Mouse (Mus musculus) limb, embryonic 10.5 days (tissue): ENCODE results near the gene Zbtb38. TPM values are rescaled to one million over a fixed set of nuclear protein-coding genes. Genes with fewer than 3 reads are reported as not detected.

Experiments
- DNase-seq: peaks from one replicate; pipeline ENCODE4 v3.0.0-alpha.2; 2017; ENCODE audit warnings: low spot score
- H3K27ac ChIP-seq: fragments of 300-500 bp; sonication (generic); 2 replicates; pipeline ENCODE4 v1.5.1; 2016; ENCODE audit warnings: mild to moderate bottlenecking
- H3K27me3 ChIP-seq: fragments of 300-500 bp; sonication (generic); 2 replicates; pipeline ENCODE4 v1.6.1; 2016; ENCODE audit warnings: low read depth, mild to moderate bottlenecking; ENCODE audit not compliant: poor library complexity, severe bottlenecking
- H3K36me3 ChIP-seq: fragments of 300-500 bp; sonication (generic); 2 replicates; pipeline ENCODE4 v1.6.1; 2016; ENCODE audit warnings: mild to moderate bottlenecking, moderate library complexity
- H3K4me1 ChIP-seq: fragments of 300-500 bp; sonication (generic); 2 replicates; pipeline ENCODE4 v1.6.1; 2016
- H3K4me3 ChIP-seq: fragments of 300-500 bp; sonication (generic); 2 replicates; pipeline ENCODE4 v1.5.1; 2016; ENCODE audit warnings: mild to moderate bottlenecking, moderate library complexity
- H3K9me3 ChIP-seq: fragments of 300-500 bp; sonication (generic); replicated peaks from 2 replicates; pipeline ENCODE4 v1.6.1; 2016; ENCODE audit warnings: mild to moderate bottlenecking
- WGBS: fragments of 180-500 bp; shearing (Covaris S2); methylation state at CpG from one replicate; pipeline ENCODE4 v1.1.7; 2016; 5-methylcytosine and 5-hydroxymethylcytosine counted together
- polyA plus RNA-seq: library from polyadenylated mRNA; unstranded; fragments of >200 nt; fragmentation: Nextera tagmentation; extraction: Ambion mirVana; gene quantifications from 2 replicates; pipeline ENCODE4 v1.2.1, GENCODE M21; 2016

Zbtb38 gene
- polyA plus RNA-seq, 1 experiment from 2014 or later = 8.1 TPM

- Histone ChIP-seq H3K9me3 (no peaks in the 10 kb centered on the region), H3K4me1 (peaks cover 15% of the 10 kb centered on the region), H3K4me3 (no peak overlapping the region), H3K27me3 (no peaks in the 10 kb centered on the region), H3K27ac (no peak overlapping the region), H3K36me3 (no peaks in the 10 kb centered on the region)
- 81% methylated on average over 8 of the region's 8 CpGs for WGBS
- no peak for DNase-seq
Measured at GRCm38 (mm10) chr9:96782062-96782461, 29.4 kb upstream of the Zbtb38 start.

GRCm38 (mm10) chr9:96773146-96773545 is 20.5 kb upstream of the Zbtb38 start:
- WGBS = 2% methylated on average over 6 of the region's 6 CpGs
- H3K9me3 ChIP-seq = no peaks in the 10 kb centered on the region
- no peak overlapping the region for H3K4me3 ChIP-seq
- peaks cover 43% of the 10 kb centered on the region for H3K4me1 ChIP-seq
- DNase-seq = no peak
- no peaks in the 10 kb centered on the region for H3K36me3 ChIP-seq
- H3K27me3 ChIP-seq = 0 out of 2 replicates have a peak, but pooled peaks cover 11% of the 10 kb centered on the region
- 0 out of 2 replicates have a peak overlapping the region, but pooled peaks have one; percentile 11 for H3K27ac ChIP-seq

- Histone ChIP-seq H3K36me3 (no peaks in the 10 kb centered on the region), H3K27me3 (0 out of 2 replicates have a peak, but pooled peaks cover 11% of the 10 kb centered on the region), H3K9me3 (no peaks in the 10 kb centered on the region), H3K4me3 (peak overlapping the region; percentile 13; the same call in 1 of the 2 replicates), H3K4me1 (peaks cover 54% of the 10 kb centered on the region), H3K27ac (peak overlapping the region; percentile 75)
- WGBS = 21% methylated on average over 3 of the region's 3 CpGs
- DNase-seq = peak; percentile 69
Measured at GRCm38 (mm10) chr9:96770443-96770842, 17.8 kb upstream of the Zbtb38 start.

- H3K27ac ChIP-seq = peak overlapping the region; percentile 75
- 0 out of 2 replicates have a peak, but pooled peaks cover 11% of the 10 kb centered on the region for H3K27me3 ChIP-seq
- H3K4me1 ChIP-seq = peaks cover 58% of the 10 kb centered on the region
- no peaks in the 10 kb centered on the region for H3K9me3 ChIP-seq
- H3K36me3 ChIP-seq = no peaks in the 10 kb centered on the region
- no peak overlapping the region for H3K4me3 ChIP-seq
- no peak for DNase-seq
- 85% methylated on average over 9 of the region's 9 CpGs for WGBS
Measured at GRCm38 (mm10) chr9:96769651-96770050, 17.0 kb upstream of the Zbtb38 start.

GRCm38 (mm10) chr9:96767874-96768273 is 15.2 kb upstream of the Zbtb38 start:
- Histone ChIP-seq H3K4me1 (peaks cover 48% of the 10 kb centered on the region), H3K27ac (0 out of 2 replicates have a peak overlapping the region, but pooled peaks have one; percentile 11), H3K9me3 (no peaks in the 10 kb centered on the region), H3K36me3 (no peaks in the 10 kb centered on the region), H3K27me3 (0 out of 2 replicates have a peak, but pooled peaks cover 11% of the 10 kb centered on the region), H3K4me3 (no peak overlapping the region)
- DNase-seq = no peak

GRCm38 (mm10) chr9:96766078-96766477 is 13.4 kb upstream of the Zbtb38 start:
- Histone ChIP-seq H3K9me3 (no peaks in the 10 kb centered on the region), H3K27ac (no peak overlapping the region), H3K36me3 (no peaks in the 10 kb centered on the region), H3K27me3 (no peaks in the 10 kb centered on the region), H3K4me1 (peaks cover 33% of the 10 kb centered on the region), H3K4me3 (no peak overlapping the region)
- DNase-seq = no peak

- Histone ChIP-seq H3K27me3 (no peaks in the 10 kb centered on the region), H3K27ac (no peak overlapping the region), H3K4me3 (no peak overlapping the region), H3K36me3 (no peaks in the 10 kb centered on the region), H3K4me1 (peaks cover 26% of the 10 kb centered on the region), H3K9me3 (no peaks in the 10 kb centered on the region)
- DNase-seq = no peak
- 68% methylated on average over 5 of the region's 5 CpGs for WGBS
Measured at GRCm38 (mm10) chr9:96765410-96765809, 12.8 kb upstream of the Zbtb38 start.

- no peak for DNase-seq
- WGBS = 87% methylated on average over 9 of the region's 9 CpGs
- H3K36me3 ChIP-seq = no peaks in the 10 kb centered on the region
Measured at GRCm38 (mm10) chr9:96763847-96764631, 11.4 kb upstream of the Zbtb38 start.

GRCm38 (mm10) chr9:96763025-96763424 is 10.4 kb upstream of the Zbtb38 start:
- Histone ChIP-seq H3K27me3 (no peaks in the 10 kb centered on the region), H3K4me3 (no peak overlapping the region), H3K27ac (no peak overlapping the region), H3K36me3 (no peaks in the 10 kb centered on the region), H3K4me1 (peaks cover 23% of the 10 kb centered on the region), H3K9me3 (no peaks in the 10 kb centered on the region)
- no peak for DNase-seq
- WGBS = 91% methylated on average over 3 of the region's 3 CpGs

More at GRCm38 (mm10) chr9:96763847-96764631, 11.4 kb upstream of the Zbtb38 start:
- no peaks in the 10 kb centered on the region for H3K27me3 ChIP-seq
- no peak overlapping the region for H3K4me3 ChIP-seq
- no peaks in the 10 kb centered on the region for H3K9me3 ChIP-seq
- no peak overlapping the region for H3K27ac ChIP-seq
- peaks cover 19% of the 10 kb centered on the region for H3K4me1 ChIP-seq

- peak overlapping the region; percentile 45 for H3K4me3 ChIP-seq
- no peaks in the 10 kb centered on the region for H3K27me3 ChIP-seq
- H3K36me3 ChIP-seq = no peaks in the 10 kb centered on the region
- no peaks in the 10 kb centered on the region for H3K9me3 ChIP-seq
- peaks cover 8% of the 10 kb centered on the region; the same call in 1 of the 2 replicates for H3K4me1 ChIP-seq
- peak overlapping the region; percentile 71 for H3K27ac ChIP-seq
- DNase-seq = peak; percentile 72
- WGBS = 15% methylated on average over 22 of the region's 22 CpGs
Measured at GRCm38 (mm10) chr9:96758749-96759597, 6.3 kb upstream of the Zbtb38 start.

- H3K4me3 ChIP-seq = no peak overlapping the region
- DNase-seq = no peak
- no peaks in the 10 kb centered on the region for H3K9me3 ChIP-seq
- 93% methylated on average over 9 of the region's 9 CpGs for WGBS
- H3K36me3 ChIP-seq = no peaks in the 10 kb centered on the region
- no peaks in the 10 kb centered on the region for H3K27me3 ChIP-seq
- H3K27ac ChIP-seq = no peak overlapping the region
- peaks cover 17% of the 10 kb centered on the region for H3K4me1 ChIP-seq
Measured at GRCm38 (mm10) chr9:96756638-96757435, 4.2 kb upstream of the Zbtb38 start.

GRCm38 (mm10) chr9:96755761-96756160 is 3.1 kb upstream of the Zbtb38 start:
- no peak overlapping the region for H3K27ac ChIP-seq
- no peak for DNase-seq
- H3K4me1 ChIP-seq = peaks cover 17% of the 10 kb centered on the region
- no peaks in the 10 kb centered on the region for H3K36me3 ChIP-seq
- no peaks in the 10 kb centered on the region for H3K27me3 ChIP-seq
- no peaks in the 10 kb centered on the region for H3K9me3 ChIP-seq
- H3K4me3 ChIP-seq = no peak overlapping the region
- 89% methylated on average over 11 of the region's 11 CpGs for WGBS
